Mouse (Mus musculus) heart, postnatal 0 days (tissue): Measurements from ENCODE around the gene Pygm. TPM values are rescaled to one million over a fixed set of nuclear protein-coding genes. Genes with fewer than 3 reads are reported as not detected.

Experiments used
- ATAC-seq: fragments of 200-750 bp; cut with Nextera tagmentation; 2 replicates; pipeline ENCODE4 v1.8.0; 2017; ENCODE audit warnings: low read depth, moderate number of reproducible peaks, moderate library complexity; ENCODE audit not compliant: insufficient read depth
- DNase-seq: peaks from one replicate; pipeline ENCODE4 v3.0.0-alpha.2; 2016; ENCODE audit warnings: low spot score
- H3K27ac ChIP-seq: fragments of 300-500 bp; sonication (generic); 2 replicates; pipeline ENCODE4 v1.5.1; 2014; ENCODE audit warnings: low read depth, mild to moderate bottlenecking
- H3K27me3 ChIP-seq: fragments of 300-500 bp; sonication (generic); 2 replicates; pipeline ENCODE4 v1.6.1; 2014; ENCODE audit warnings: low read length, mixed read lengths; ENCODE audit not compliant: control insufficient read depth, insufficient read depth
- H3K36me3 ChIP-seq: fragments of 300-500 bp; sonication (generic); replicated peaks from 2 replicates; pipeline ENCODE4 v1.6.1; 2014; ENCODE audit warnings: low read length, mixed read lengths; ENCODE audit not compliant: control insufficient read depth, insufficient read depth
- H3K4me1 ChIP-seq: fragments of 300-500 bp; sonication (generic); 2 replicates; pipeline ENCODE4 v1.6.1; 2014; ENCODE audit warnings: antibody characterized with exemption; ENCODE audit not compliant: control insufficient read depth, insufficient read depth
- H3K4me2 ChIP-seq: fragments of 300-500 bp; sonication (generic); 2 replicates; pipeline ENCODE4 v1.6.1; 2014; ENCODE audit warnings: low read depth, mild to moderate bottlenecking, low read length, moderate library complexity
- H3K4me3 ChIP-seq: fragments of 300-500 bp; sonication (generic); 2 replicates; pipeline ENCODE4 v1.5.1; 2014; ENCODE audit warnings: low read depth, low read length
- H3K9ac ChIP-seq: fragments of 300-500 bp; sonication (generic); replicated peaks from 2 replicates; pipeline ENCODE4 v1.6.1; 2014; ENCODE audit warnings: low read depth, low read length, mixed read lengths
- H3K9me3 ChIP-seq: fragments of 300-500 bp; sonication (generic); replicated peaks from 2 replicates; pipeline ENCODE4 v1.6.1; 2016; ENCODE audit warnings: low read length; ENCODE audit not compliant: control insufficient read depth
- CTCF ChIP-seq: IDR thresholded peaks from 2 replicates; pipeline ENCODE4 v1.5.1; 2016; ENCODE audit warnings: antibody characterized with exemption, control low read depth, low read depth
- EP300 ChIP-seq: IDR thresholded peaks from 2 replicates; pipeline ENCODE4 v1.6.1; 2016; ENCODE audit warnings: antibody characterized with exemption, low read depth
- WGBS: fragments of 180-500 bp; shearing (Covaris S2); extraction: QIAGEN DNeasy Blood & Tissue Kit; methylation state at CpG from one replicate; pipeline ENCODE4 v1.1.7; 2014; 5-methylcytosine and 5-hydroxymethylcytosine counted together
- polyA plus RNA-seq: library from polyadenylated mRNA; unstranded; fragments of >200 nt; fragmentation: Nextera tagmentation; extraction: Ambion mirVana; gene quantifications from 2 replicates; pipeline ENCODE4 v1.2.1, GENCODE M21; 2015
- total RNA-seq: library from RNA; depleted of rRNA; stranded (reverse); fragments of >200 nt; gene quantifications from 2 replicates; pipeline ENCODE4 v1.2.3, GENCODE M21; 2014; ENCODE audit warnings: low replicate concordance

The Pygm gene
- total and polyA plus RNA-seq, 2 experiments from 2014 or later: 400 to 487 TPM

DNA sequence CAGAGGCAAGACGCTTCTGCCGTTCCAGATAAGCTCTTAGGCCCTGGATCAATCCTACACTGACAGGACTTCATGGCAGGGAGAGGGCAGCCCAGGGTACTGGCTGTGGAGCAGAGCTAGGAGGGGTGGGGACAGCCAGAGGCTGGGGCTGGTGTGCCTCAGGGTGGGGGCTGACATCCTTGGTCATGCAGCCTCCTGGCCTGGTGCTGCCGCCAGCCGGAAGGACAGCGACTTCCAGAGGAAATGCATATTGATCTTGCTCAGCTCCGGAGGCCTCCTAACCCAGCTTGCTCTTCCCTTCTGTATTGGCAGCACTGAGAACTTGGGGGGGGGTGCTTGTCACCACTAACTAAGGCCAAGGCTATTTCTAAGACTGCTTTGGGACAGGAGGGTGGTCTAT is 31.3 kb downstream of the Pygm start:
- Histone ChIP-seq H3K36me3 (0 out of 2 replicates have a peak, but pooled peaks cover 4% of the 10 kb centered on the region), H3K9ac (no peak overlapping the region), H3K4me3 (no peak overlapping the region), H3K9me3 (no peaks in the 10 kb centered on the region), H3K27ac (no peak overlapping the region), H3K4me2 (no peak overlapping the region), H3K4me1 (0 out of 2 replicates have a peak, but pooled peaks cover 4% of the 10 kb centered on the region), H3K27me3 (peaks cover 47% of the 10 kb centered on the region)
- no peak for TF ChIP-seq EP300
- TF ChIP-seq CTCF: no peak
- no peak for ATAC-seq
- no peak for DNase-seq
- WGBS: 24% methylated on average over 6 of the region's 6 CpGs

- Histone ChIP-seq H3K4me1 (0 out of 2 replicates have a peak, but pooled peaks cover 4% of the 10 kb centered on the region), H3K27ac (no peak overlapping the region), H3K4me2 (no peak overlapping the region), H3K36me3 (0 out of 2 replicates have a peak, but pooled peaks cover under 1% of the 10 kb centered on the region), H3K9ac (no peak overlapping the region), H3K4me3 (no peak overlapping the region), H3K27me3 (peaks cover 55% of the 10 kb centered on the region), H3K9me3 (no peaks in the 10 kb centered on the region)
- ATAC-seq (no peak), DNase-seq (no peak)
- TF ChIP-seq CTCF: no peak
- TF ChIP-seq EP300: no peak
- 18% methylated on average over 9 of the region's 9 CpGs for WGBS
These were observed 32.0 kb downstream of the Pygm start for GRCm38 (mm10) chr19:6416124-6416770.

- ATAC-seq: no peak
- peaks cover 62% of the 10 kb centered on the region for H3K27me3 ChIP-seq
- no peak overlapping the region for H3K4me2 ChIP-seq
- 0 out of 2 replicates have a peak, but pooled peaks cover 4% of the 10 kb centered on the region for H3K4me1 ChIP-seq
- no peak overlapping the region for H3K9ac ChIP-seq
- no peak for DNase-seq
- no peaks in the 10 kb centered on the region for H3K9me3 ChIP-seq
- no peak overlapping the region for H3K27ac ChIP-seq
- H3K4me3 ChIP-seq: no peak overlapping the region
- TF ChIP-seq CTCF: no peak
- H3K36me3 ChIP-seq: no peaks in the 10 kb centered on the region
- WGBS: 67% methylated on average over 12 of the region's 12 CpGs
These were observed 32.9 kb downstream of the Pygm start for GRCm38 (mm10) chr19:6416894-6417761.

DNA sequence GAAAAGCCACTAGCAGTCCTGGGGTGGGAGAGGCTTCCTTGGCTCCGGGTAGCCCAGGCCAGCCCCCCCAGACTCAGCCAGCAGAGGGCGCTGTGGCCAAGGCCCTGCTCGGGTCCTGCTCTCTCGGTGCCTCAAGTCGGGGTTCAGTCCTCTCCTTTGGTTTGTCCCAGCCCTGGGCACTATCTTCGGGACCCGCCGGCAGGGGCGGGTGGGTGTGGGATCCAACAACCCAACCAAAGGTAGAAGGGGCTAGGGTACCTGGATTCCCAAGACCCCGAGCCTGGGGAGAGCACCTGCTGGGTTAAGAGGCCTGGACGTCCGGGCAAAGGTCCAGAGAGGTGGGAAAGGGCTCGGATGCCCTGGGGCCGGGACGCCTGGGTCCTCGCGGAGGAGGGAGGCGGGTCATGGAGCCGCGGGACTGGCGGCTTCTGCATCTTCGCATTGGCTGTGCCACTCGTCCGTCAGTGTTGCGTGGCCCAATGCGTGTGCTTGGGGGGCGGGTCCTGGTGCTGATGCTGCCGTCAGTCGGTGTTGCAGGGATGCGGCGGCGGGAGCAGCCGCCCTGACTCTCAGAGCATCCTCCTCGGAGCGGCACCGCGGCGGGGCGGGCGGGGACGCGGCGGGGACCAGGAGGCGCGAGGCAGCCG is 34.2 kb downstream of the Pygm start, which contains the start of gene Nrxn2:
Nrxn2 (plus strand) TSS at position 499 of the 647 bp plus-strand sequence.
- Histone ChIP-seq H3K4me1 (0 out of 2 replicates have a peak, but pooled peaks cover 4% of the 10 kb centered on the region), H3K36me3 (no peaks in the 10 kb centered on the region), H3K27ac (no peak within 1 kb of the TSS), H3K9me3 (no peaks in the 10 kb centered on the region), H3K27me3 (peaks cover 72% of the 10 kb centered on the region), H3K4me3 (peak within 1 kb of the TSS; percentile 47), H3K4me2 (peak within 1 kb of the TSS; percentile 69), H3K9ac (0 out of 2 replicates have a peak within 1 kb of the TSS, but pooled peaks have one; percentile 8)
- ATAC-seq (peak; percentile 78), DNase-seq (peak; percentile 37)
- WGBS: 1% methylated on average over 38 of the region's 46 CpGs
- TF ChIP-seq EP300 (no peak), CTCF (peak; percentile 67)

DNA sequence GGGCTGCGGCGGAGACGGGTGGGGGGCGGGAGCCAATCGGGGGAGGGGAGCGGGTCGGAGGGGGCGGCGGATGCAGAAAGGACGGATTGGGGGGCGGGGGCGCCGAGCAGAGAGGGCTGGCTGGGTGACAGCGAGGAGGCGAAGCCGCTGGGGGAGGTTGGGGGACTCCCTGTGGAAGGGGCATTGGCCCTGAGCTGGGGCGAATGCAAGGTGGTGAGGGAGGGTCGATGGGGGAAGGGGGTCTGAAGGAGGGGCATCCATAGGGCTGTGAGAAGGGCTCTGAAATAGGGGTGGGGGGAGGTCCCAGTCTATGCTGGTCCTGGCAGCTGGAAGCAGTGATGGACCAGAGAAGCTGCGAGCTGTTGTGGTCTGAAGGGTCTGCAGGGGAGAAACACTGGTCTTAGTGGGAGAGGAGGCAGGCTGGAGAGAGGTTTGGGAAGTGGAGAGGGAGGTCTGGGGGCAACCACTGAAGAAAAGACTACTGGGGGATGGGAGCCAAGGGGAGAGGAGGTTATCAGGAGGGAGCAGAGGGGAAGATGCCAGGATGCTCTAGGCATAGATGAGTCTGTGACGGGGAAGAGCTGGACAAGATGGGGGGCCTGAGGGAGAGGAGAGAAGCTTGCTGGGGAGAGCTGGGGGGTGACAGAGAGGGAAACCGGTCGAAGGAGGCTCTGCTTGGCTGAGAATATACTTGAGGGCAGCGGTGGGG is 34.9 kb downstream of the Pygm start:
- H3K36me3 ChIP-seq: no peaks in the 10 kb centered on the region
- no peak overlapping the region for H3K27ac ChIP-seq
- no peak overlapping the region for H3K9ac ChIP-seq
- WGBS: 10% methylated on average over 18 of the region's 23 CpGs
- H3K4me1 ChIP-seq: 0 out of 2 replicates have a peak, but pooled peaks cover 4% of the 10 kb centered on the region
- H3K27me3 ChIP-seq: peaks cover 73% of the 10 kb centered on the region
- no peaks in the 10 kb centered on the region for H3K9me3 ChIP-seq
- H3K4me2 ChIP-seq: peak overlapping the region; percentile 69; the same call in 1 of the 2 replicates
- DNase-seq (no peak), ATAC-seq (no peak)
- TF ChIP-seq EP300 (no peak), CTCF (no peak)
- peak overlapping the region; percentile 47; the same call in 1 of the 2 replicates for H3K4me3 ChIP-seq
